Mouse (Mus musculus) ES-Bruce4 (cell line): ENCODE measurements around the gene Foxa1.

Experiments
- CTCF ChIP-seq: IDR thresholded peaks from one replicate; pipeline ENCODE4 v1.8.1; 2011; ENCODE audit warnings: low read depth, low read length
- EP300 ChIP-seq: IDR thresholded peaks from 2 replicates; pipeline ENCODE4 v1.6.1; 2011; ENCODE audit warnings: low read depth, low read length; ENCODE audit not compliant: insufficient read depth
- POLR2A ChIP-seq: IDR thresholded peaks from one replicate; pipeline ENCODE4 v1.8.1; 2011; ENCODE audit warnings: low read length; ENCODE audit not compliant: insufficient read depth

- TF ChIP-seq EP300: no peak
- no peak for TF ChIP-seq POLR2A
- no peak for TF ChIP-seq CTCF
These were observed 1.8 kb upstream of the Foxa1 start for GRCm38 (mm10) chr12:57548352-57548980.
